Mouse (Mus musculus) midbrain, embryonic 13.5 days (tissue): Measurements from ENCODE around the gene Gm20538. TPM values are rescaled to one million over a fixed set of nuclear protein-coding genes. Genes with fewer than 3 reads are reported as not detected.
A peak's percentile ranks its signal among the peaks of the same experiment; 100 is the strongest.

Experiments used
- ATAC-seq: fragments of 200-750 bp; cut with Nextera tagmentation; 2 replicates; pipeline ENCODE4 v1.8.0; 2017; ENCODE audit warnings: mild to moderate bottlenecking, moderate TSS enrichment, moderate library complexity
- H3K27ac ChIP-seq: fragments of 300-500 bp; sonication (generic); 2 replicates; pipeline ENCODE4 v1.5.1; 2015; ENCODE audit warnings: inconsistent platforms, mild to moderate bottlenecking, moderate library complexity
- H3K27me3 ChIP-seq: fragments of 300-500 bp; sonication (generic); 2 replicates; pipeline ENCODE4 v1.6.1; 2015; ENCODE audit warnings: mild to moderate bottlenecking, inconsistent platforms
- H3K36me3 ChIP-seq: fragments of 300-500 bp; sonication (generic); 2 replicates; pipeline ENCODE4 v1.6.1; 2015; ENCODE audit warnings: mild to moderate bottlenecking, inconsistent platforms
- H3K4me1 ChIP-seq: fragments of 300-500 bp; sonication (generic); replicated peaks from 2 replicates; pipeline ENCODE4 v1.6.1; 2015; ENCODE audit warnings: inconsistent platforms
- H3K4me2 ChIP-seq: fragments of 300-500 bp; sonication (generic); replicated peaks from 2 replicates; pipeline ENCODE4 v1.6.1; 2015; ENCODE audit warnings: moderate library complexity, mild to moderate bottlenecking, inconsistent platforms
- H3K4me3 ChIP-seq: fragments of 300-500 bp; sonication (generic); replicated peaks from 2 replicates; pipeline ENCODE4 v1.5.1; 2015; ENCODE audit warnings: mild to moderate bottlenecking, inconsistent platforms
- H3K9ac ChIP-seq: fragments of 300-500 bp; sonication (generic); replicated peaks from 2 replicates; pipeline ENCODE4 v1.6.1; 2015; ENCODE audit warnings: mild to moderate bottlenecking, inconsistent platforms
- H3K9me3 ChIP-seq: fragments of 300-500 bp; sonication (generic); 2 replicates; pipeline ENCODE4 v1.6.1; 2016; ENCODE audit warnings: mild to moderate bottlenecking, inconsistent platforms
- WGBS: fragments of 180-500 bp; shearing (Covaris S2); methylation state at CpG from one replicate; pipeline ENCODE4 v1.1.7; 2015; 5-methylcytosine and 5-hydroxymethylcytosine counted together
- polyA plus RNA-seq: library from polyadenylated mRNA; unstranded; fragments of >200 nt; fragmentation: Nextera tagmentation; extraction: Ambion mirVana; gene quantifications from 2 replicates; pipeline ENCODE4 v1.2.1, GENCODE M21; 2015

Gene Gm20538
- polyA plus RNA-seq, 1 experiment from 2014 or later: not detected

DNA sequence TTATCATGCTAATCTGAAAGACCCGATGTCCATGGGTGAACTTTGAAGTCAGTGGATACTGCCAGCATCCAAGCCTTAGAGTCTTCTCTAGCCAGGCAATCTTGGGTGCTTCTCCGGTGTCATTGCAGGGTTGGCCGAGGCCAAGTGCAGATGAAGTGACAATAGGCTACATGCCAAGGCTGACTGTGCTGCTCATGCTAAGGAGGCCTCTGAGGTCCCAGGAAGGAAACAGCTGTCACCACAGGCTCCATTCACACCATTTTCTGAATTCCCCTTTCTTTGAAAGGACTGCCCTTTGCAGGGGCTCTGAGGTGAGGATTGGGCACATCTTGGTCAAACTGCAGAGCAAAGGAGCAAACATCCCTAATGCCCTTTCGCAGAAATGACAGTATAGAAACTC is 49.9 kb downstream of the Gm20538 start:
- Histone ChIP-seq H3K9me3 (no peaks in the 10 kb centered on the region), H3K27ac (no peak overlapping the region), H3K27me3 (peaks cover 96% of the 10 kb centered on the region), H3K4me1 (no peaks in the 10 kb centered on the region), H3K4me3 (no peak overlapping the region), H3K4me2 (no peak overlapping the region), H3K9ac (no peak overlapping the region), H3K36me3 (no peaks in the 10 kb centered on the region)
- 83% methylated on average over 4 of the region's 4 CpGs for WGBS
- no peak for ATAC-seq

DNA sequence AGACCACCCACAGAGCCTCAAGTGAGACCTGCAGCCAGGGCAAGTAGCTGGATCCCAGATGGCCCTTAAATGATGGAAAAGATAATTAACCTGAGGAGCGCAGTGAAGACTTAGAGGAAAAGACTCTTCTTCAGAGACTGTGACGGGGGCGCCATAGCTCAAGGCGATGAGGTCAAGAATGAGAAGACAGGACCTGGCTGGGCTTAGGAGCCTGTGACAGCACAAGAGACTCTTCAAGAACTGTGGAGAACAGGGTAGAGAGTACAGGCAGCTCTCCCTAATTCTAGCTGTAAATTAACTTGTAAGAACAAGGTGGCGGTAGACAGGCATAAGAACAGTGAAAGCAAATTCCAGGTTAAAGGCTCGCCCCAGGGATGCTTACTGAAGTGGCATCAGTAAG is 50.7 kb downstream of the Gm20538 start:
- Histone ChIP-seq H3K4me3 (no peak overlapping the region), H3K9me3 (no peaks in the 10 kb centered on the region), H3K27me3 (peaks cover 96% of the 10 kb centered on the region), H3K27ac (no peak overlapping the region), H3K36me3 (no peaks in the 10 kb centered on the region), H3K4me1 (no peaks in the 10 kb centered on the region), H3K9ac (no peak overlapping the region), H3K4me2 (no peak overlapping the region)
- ATAC-seq: no peak
- WGBS: 82% methylated on average over 6 of the region's 6 CpGs

GRCm38 (mm10) chr19:44500240-44500639 is 52.4 kb downstream of the Gm20538 start:
- WGBS: 45% methylated on average over 5 of the region's 5 CpGs
- H3K27ac ChIP-seq: no peak overlapping the region
- H3K4me3 ChIP-seq: no peak overlapping the region
- H3K4me2 ChIP-seq: no peak overlapping the region
- peaks cover 97% of the 10 kb centered on the region for H3K27me3 ChIP-seq
- no peaks in the 10 kb centered on the region for H3K9me3 ChIP-seq
- peaks cover 4% of the 10 kb centered on the region; the same call in 1 of the 2 replicates for H3K4me1 ChIP-seq
- H3K9ac ChIP-seq: no peak overlapping the region
- H3K36me3 ChIP-seq: no peaks in the 10 kb centered on the region
- no peak for ATAC-seq

- 61% methylated on average over 6 of the region's 6 CpGs for WGBS
- Histone ChIP-seq H3K9me3 (no peaks in the 10 kb centered on the region), H3K4me2 (no peak overlapping the region), H3K9ac (no peak overlapping the region; the same call in 1 of the 2 replicates), H3K27me3 (peaks cover 97% of the 10 kb centered on the region), H3K27ac (no peak overlapping the region), H3K36me3 (no peaks in the 10 kb centered on the region), H3K4me1 (peaks cover 4% of the 10 kb centered on the region; the same call in 1 of the 2 replicates), H3K4me3 (no peak overlapping the region)
- ATAC-seq: no peak
Measured at GRCm38 (mm10) chr19:44498936-44499335, 53.7 kb downstream of the Gm20538 start.

GRCm38 (mm10) chr19:44496941-44497340 is 55.7 kb downstream of the Gm20538 start:
- Histone ChIP-seq H3K27me3 (peaks cover 97% of the 10 kb centered on the region), H3K4me1 (peaks cover 12% of the 10 kb centered on the region), H3K36me3 (no peaks in the 10 kb centered on the region), H3K9ac (no peak overlapping the region), H3K27ac (no peak overlapping the region), H3K4me2 (no peak overlapping the region), H3K9me3 (no peaks in the 10 kb centered on the region), H3K4me3 (no peak overlapping the region)
- 28% methylated on average over 10 of the region's 10 CpGs for WGBS
- ATAC-seq: no peak

GRCm38 (mm10) chr19:44496511-44496910 is 56.1 kb downstream of the Gm20538 start:
- H3K4me2 ChIP-seq: 0 out of 2 replicates have a peak overlapping the region, but pooled peaks have one; percentile 2

More at GRCm38 (mm10) chr19:44496511-44496910, 56.1 kb downstream of the Gm20538 start:
- Histone ChIP-seq H3K9me3 (no peaks in the 10 kb centered on the region), H3K4me1 (peaks cover 12% of the 10 kb centered on the region), H3K27me3 (peaks cover 97% of the 10 kb centered on the region), H3K36me3 (no peaks in the 10 kb centered on the region), H3K9ac (no peak overlapping the region), H3K4me3 (no peak overlapping the region), H3K27ac (no peak overlapping the region)
- WGBS: 33% methylated on average over 8 of the region's 8 CpGs
- peak; percentile 53; the same call in 1 of the 2 replicates for ATAC-seq

Other genes starting within 250 kb of the Gm20538 start
- gene Scd4, start 219.7 kb downstream of the Gm20538 start, polyA plus RNA-seq: 0.08 TPM in 2 replicates
- 3.5 and 5.0 TPM in 2 replicates for gene Scd1, start 145.0 kb downstream of the Gm20538 start, polyA plus RNA-seq
- gene Wnt8b, start 59.4 kb downstream of the Gm20538 start, polyA plus RNA-seq: 8.0 and 11.8 TPM in 2 replicates
- 0.17 and 0.41 TPM in 2 replicates for gene Sec31b, start 7.0 kb downstream of the Gm20538 start, polyA plus RNA-seq
- 546 and 548 TPM in 2 replicates for gene Ndufb8, start 2.6 kb upstream of the Gm20538 start, polyA plus RNA-seq
- 32.6 and 33.7 TPM in 2 replicates for gene Hif1an, start 10.0 kb upstream of the Gm20538 start, polyA plus RNA-seq
- gene Pax2, start 203.2 kb upstream of the Gm20538 start, polyA plus RNA-seq: 0.63 and 1.0 TPM in 2 replicates